Mouse (Mus musculus): Measurements from ENCODE around the gene Kcnq1. TPM values are rescaled to one million over a fixed set of nuclear protein-coding genes. Genes with fewer than 3 reads are reported as not detected.

Kcnq1 gene
- total RNA-seq, 1 experiment: 0.22 TPM

DNA sequence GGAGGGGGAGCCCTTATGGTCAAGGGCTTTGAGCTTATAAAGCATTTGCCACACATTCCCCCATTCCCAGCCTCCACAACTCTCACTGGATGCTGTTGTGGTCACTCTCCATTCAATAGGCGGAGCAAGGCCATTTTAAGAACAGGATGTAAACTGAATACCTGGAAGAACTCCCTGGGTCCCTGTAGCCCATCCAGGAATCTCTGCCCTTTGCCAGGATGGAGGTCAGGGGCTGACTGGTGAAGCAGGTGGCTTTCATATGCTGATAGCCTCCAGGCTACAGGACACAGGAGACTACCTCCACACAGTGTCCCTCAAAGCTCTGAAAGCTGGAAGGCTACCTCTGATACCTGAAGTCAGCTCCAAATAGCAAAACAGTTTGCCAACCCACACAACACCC, 326.5 kb downstream of the Kcnq1 start:
- TF ChIP-seq ZNF384 (IDR thresholded peaks at IDR 0.05; ENCODE audit: low read depth, low read length) (no peak), MAFK (IDR thresholded peaks at IDR 0.05; ENCODE audit: insufficient read depth, low read depth, low read length) (no peak), CHD2 (IDR thresholded peaks at IDR 0.05; ENCODE audit: low read depth, low read length) (no peak), ZC3H11A (IDR thresholded peaks at IDR 0.05; ENCODE audit: borderline replicate concordance, low read depth, low read length) (no peak), HCFC1 (IDR thresholded peaks at IDR 0.05; ENCODE audit: borderline replicate concordance, insufficient read depth, low read length) (no peak)
- H3K4me3 ChIP-seq (ENCODE audit: insufficient read depth in 1 of 2, low read depth in 1 of 2, low read length in 2 of 2, poor library complexity in 1 of 2, severe bottlenecking in 1 of 2): no peak overlapping the region
- in situ Hi-C loops (cut with MboI; ENCODE audit: low sequenced_read_pairs in 2 of 2, unreplicated experiment in 2 of 2): no loop called here
- H3K9me3 ChIP-seq (ENCODE audit: control insufficient read depth, insufficient read depth, low read depth, low read length): no peaks in the 10 kb centered on the region
- no peak overlapping the region for H3K9ac ChIP-seq (ENCODE audit: insufficient read depth, low read depth, low read length, poor library complexity, severe bottlenecking)
- H3K27ac ChIP-seq (ENCODE audit: insufficient read depth, low read depth, low read length, poor library complexity, severe bottlenecking): no peak overlapping the region
- H3K36me3 ChIP-seq (ENCODE audit: control insufficient read depth, insufficient read depth, low read length, poor library complexity, severe bottlenecking): no peaks in the 10 kb centered on the region
- no peak for DNase-seq (ENCODE audit: low read depth, low spot score)
- peaks cover 1 to 20% of the 10 kb centered on the region in 2 experiments; a peak in 3 of 4 replicates for H3K4me1 ChIP-seq (ENCODE audit: control insufficient read depth in 2 of 2, insufficient read depth in 2 of 2, low read length in 2 of 2, poor library complexity in 1 of 2)

DNA sequence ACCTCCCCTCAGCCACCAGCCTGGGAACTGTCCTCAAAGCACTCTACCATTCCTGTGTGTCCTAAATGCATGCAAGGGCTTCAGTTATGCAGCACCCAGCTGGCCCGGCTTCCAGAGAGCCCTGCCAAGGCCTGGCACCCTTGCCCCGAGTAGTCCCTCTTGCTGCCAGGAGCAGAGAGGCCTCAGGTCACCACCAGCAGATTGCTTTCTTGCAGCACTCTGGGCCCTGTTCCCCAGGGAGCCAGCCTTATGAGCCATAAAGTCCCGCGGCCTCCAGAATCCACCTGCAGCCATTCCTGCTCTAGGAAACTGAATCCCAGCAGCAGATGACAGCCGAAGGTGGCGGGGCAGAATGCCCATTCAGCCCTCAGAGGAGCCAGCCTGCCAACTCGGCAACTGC, 327.2 kb downstream of the Kcnq1 start:
- Histone ChIP-seq H3K9me3 (ENCODE audit: control insufficient read depth, insufficient read depth, low read depth, low read length) (no peaks in the 10 kb centered on the region), H3K4me3 (ENCODE audit: insufficient read depth in 1 of 2, low read depth in 1 of 2, low read length in 2 of 2, poor library complexity in 1 of 2, severe bottlenecking in 1 of 2) (no peak overlapping the region), H3K9ac (ENCODE audit: insufficient read depth, low read depth, low read length, poor library complexity, severe bottlenecking) (no peak overlapping the region), H3K36me3 (ENCODE audit: control insufficient read depth, insufficient read depth, low read length, poor library complexity, severe bottlenecking) (no peaks in the 10 kb centered on the region), H3K4me1 (ENCODE audit: control insufficient read depth in 2 of 2, insufficient read depth in 2 of 2, low read length in 2 of 2, poor library complexity in 1 of 2) (peaks cover 1 to 20% of the 10 kb centered on the region in 2 experiments; a peak in 3 of 4 replicates), H3K27ac (ENCODE audit: insufficient read depth, low read depth, low read length, poor library complexity, severe bottlenecking) (no peak overlapping the region)
- in situ Hi-C loops (cut with MboI; ENCODE audit: low sequenced_read_pairs in 2 of 2, unreplicated experiment in 2 of 2): no loop called here
- no peak for DNase-seq (ENCODE audit: low read depth, low spot score)
- TF ChIP-seq HCFC1 (IDR thresholded peaks at IDR 0.05; ENCODE audit: borderline replicate concordance, insufficient read depth, low read length) (no peak), ZC3H11A (IDR thresholded peaks at IDR 0.05; ENCODE audit: borderline replicate concordance, low read depth, low read length) (no peak), ZNF384 (IDR thresholded peaks at IDR 0.05; ENCODE audit: low read depth, low read length) (no peak), CHD2 (IDR thresholded peaks at IDR 0.05; ENCODE audit: low read depth, low read length) (no peak), MAFK (IDR thresholded peaks at IDR 0.05; ENCODE audit: insufficient read depth, low read depth, low read length) (no peak)

DNA sequence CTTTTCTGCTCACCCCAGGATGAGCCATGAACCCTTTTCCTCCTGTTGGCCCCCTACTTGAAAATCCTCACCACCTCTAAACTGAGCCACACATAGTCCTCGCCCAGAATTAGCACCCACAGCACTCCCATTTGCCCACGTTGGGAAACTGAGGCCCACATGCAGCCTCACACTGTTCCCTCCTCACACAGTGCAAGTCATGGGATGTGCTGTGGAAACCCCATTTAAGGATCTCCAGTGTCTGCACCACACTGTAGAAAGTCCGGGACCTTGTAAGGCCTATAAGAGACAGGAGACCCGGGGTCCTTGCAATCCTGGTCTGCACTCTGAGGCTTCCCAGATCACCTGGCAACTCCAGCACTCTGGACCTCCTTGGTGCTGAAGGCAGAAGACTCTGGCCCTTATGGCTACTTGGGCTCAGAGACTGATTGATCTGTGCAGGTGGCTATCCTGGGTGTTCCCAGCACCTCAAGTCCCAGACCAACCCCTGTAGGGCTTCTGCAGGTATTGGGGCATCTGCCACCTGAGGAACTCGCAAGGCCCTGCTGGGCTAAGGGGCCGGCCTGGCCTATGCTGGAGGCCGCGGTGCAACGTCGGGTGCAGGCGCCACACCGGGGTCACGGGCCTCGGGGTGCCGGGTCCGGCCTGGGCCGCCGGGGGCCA, 331.2 kb downstream of the Kcnq1 start:
- Histone ChIP-seq H3K9me3 (ENCODE audit: control insufficient read depth, insufficient read depth, low read depth, low read length) (no peaks in the 10 kb centered on the region), H3K27ac (ENCODE audit: insufficient read depth, low read depth, low read length, poor library complexity, severe bottlenecking) (no peak overlapping the region)
- no peak for TF ChIP-seq MAFK (IDR thresholded peaks at IDR 0.05; ENCODE audit: insufficient read depth, low read depth, low read length)
- TF ChIP-seq CHD2 (IDR thresholded peaks at IDR 0.05; ENCODE audit: low read depth, low read length): no peak
- TF ChIP-seq ZC3H11A (IDR thresholded peaks at IDR 0.05; ENCODE audit: borderline replicate concordance, low read depth, low read length): no peak
- TF ChIP-seq HCFC1 (IDR thresholded peaks at IDR 0.05; ENCODE audit: borderline replicate concordance, insufficient read depth, low read length): no peak
- TF ChIP-seq ZNF384 (IDR thresholded peaks at IDR 0.05; ENCODE audit: low read depth, low read length): no peak

GRCm38 (mm10) chr7:143437894-143438581, 331.9 kb downstream of the Kcnq1 start:
- Histone ChIP-seq H3K36me3 (ENCODE audit: control insufficient read depth, insufficient read depth, low read length, poor library complexity, severe bottlenecking) (no peaks in the 10 kb centered on the region), H3K9ac (ENCODE audit: insufficient read depth, low read depth, low read length, poor library complexity, severe bottlenecking) (no peak overlapping the region), H3K27ac (ENCODE audit: insufficient read depth, low read depth, low read length, poor library complexity, severe bottlenecking) (no peak overlapping the region), H3K4me3 (ENCODE audit: insufficient read depth in 1 of 2, low read depth in 1 of 2, low read length in 2 of 2, poor library complexity in 1 of 2, severe bottlenecking in 1 of 2) (peak overlapping the region; percentile 46 to 56; a peak in 3 of 4 replicates), H3K9me3 (ENCODE audit: control insufficient read depth, insufficient read depth, low read depth, low read length) (no peaks in the 10 kb centered on the region), H3K4me1 (ENCODE audit: control insufficient read depth in 2 of 2, insufficient read depth in 2 of 2, low read length in 2 of 2, poor library complexity in 1 of 2) (peaks cover 6 to 24% of the 10 kb centered on the region in 2 experiments; a peak in 3 of 4 replicates)
- no peak for DNase-seq (ENCODE audit: low read depth, low spot score)
- no peak for TF ChIP-seq ZC3H11A (IDR thresholded peaks at IDR 0.05; ENCODE audit: borderline replicate concordance, low read depth, low read length)
- no peak for TF ChIP-seq ZNF384 (IDR thresholded peaks at IDR 0.05; ENCODE audit: low read depth, low read length)
- no peak for TF ChIP-seq CHD2 (IDR thresholded peaks at IDR 0.05; ENCODE audit: low read depth, low read length)
- no peak for TF ChIP-seq MAFK (IDR thresholded peaks at IDR 0.05; ENCODE audit: insufficient read depth, low read depth, low read length)
- TF ChIP-seq HCFC1 (IDR thresholded peaks at IDR 0.05; ENCODE audit: borderline replicate concordance, insufficient read depth, low read length): no peak
- in situ Hi-C loops (cut with MboI; ENCODE audit: low sequenced_read_pairs in 2 of 2, unreplicated experiment in 2 of 2): no loop called here

More for the DNA sequence above, 331.2 kb downstream of the Kcnq1 start:
- Histone ChIP-seq H3K4me1 (ENCODE audit: control insufficient read depth in 2 of 2, insufficient read depth in 2 of 2, low read length in 2 of 2, poor library complexity in 1 of 2) (peaks cover 6 to 29% of the 10 kb centered on the region in 2 experiments; a peak in 3 of 4 replicates), H3K9ac (ENCODE audit: insufficient read depth, low read depth, low read length, poor library complexity, severe bottlenecking) (no peak overlapping the region), H3K36me3 (ENCODE audit: control insufficient read depth, insufficient read depth, low read length, poor library complexity, severe bottlenecking) (no peaks in the 10 kb centered on the region), H3K4me3 (ENCODE audit: insufficient read depth in 1 of 2, low read depth in 1 of 2, low read length in 2 of 2, poor library complexity in 1 of 2, severe bottlenecking in 1 of 2) (peak overlapping the region; percentile 38 to 56; a peak in 3 of 4 replicates)
- DNase-seq (ENCODE audit: low read depth, low spot score): no peak
- in situ Hi-C loops (cut with MboI; ENCODE audit: low sequenced_read_pairs in 2 of 2, unreplicated experiment in 2 of 2): no loop called here

All from ES-E14 (cell line).